Mouse (Mus musculus) G1E (cell line): Measurements from ENCODE around the gene Magi1. TPM values are rescaled to one million over a fixed set of nuclear protein-coding genes. Genes with fewer than 3 reads are reported as not detected.

ENCODE experiments used
- ATAC-seq: 2 replicates; pipeline ENCODE4 v1.8.0; 2016; ENCODE audit warnings: mild to moderate bottlenecking; ENCODE audit not compliant: insufficient number of reproducible peaks, poor library complexity, low FRiP score, severe bottlenecking; ENCODE audit errors: extremely low read depth
- DNase-seq: peaks from one replicate; pipeline ENCODE4 v3.0.0; 2012; ENCODE audit warnings: low spot score
- H3K27me3 ChIP-seq: 2 replicates; pipeline ENCODE4 v1.6.1; 2012; ENCODE audit warnings: mild to moderate bottlenecking, low read length, inconsistent platforms; ENCODE audit not compliant: insufficient read depth
- H3K36me3 ChIP-seq: replicated peaks from 2 replicates; pipeline ENCODE3; 2012; ENCODE audit warnings: mild to moderate bottlenecking, inconsistent platforms
- H3K4me1 ChIP-seq: 2 replicates; pipeline ENCODE4 v1.6.1; 2012; ENCODE audit warnings: low read depth, low read length, inconsistent platforms, mixed read lengths; ENCODE audit not compliant: insufficient read depth
- H3K4me3 ChIP-seq: 2 replicates; pipeline ENCODE4 v1.5.1; 2012; ENCODE audit warnings: low read depth, mild to moderate bottlenecking, inconsistent platforms, low read length, moderate library complexity, mixed read lengths
- H3K9me3 ChIP-seq: replicated peaks from 2 replicates; pipeline ENCODE4 v1.6.1; 2012; ENCODE audit warnings: inconsistent platforms
- CTCF ChIP-seq: IDR thresholded peaks from 2 replicates; pipeline ENCODE4 v1.5.1; 2012; ENCODE audit warnings: low read depth, low read length, inconsistent platforms, mixed read lengths
- GATA1 ChIP-seq: IDR thresholded peaks from 2 replicates; pipeline ENCODE4 v1.6.1; 2012; ENCODE audit warnings: borderline replicate concordance, low read length, inconsistent platforms, mixed read lengths
- GATA2 ChIP-seq: IDR thresholded peaks from 2 replicates; pipeline ENCODE4 v1.6.1; 2012; ENCODE audit warnings: low read depth, low read length, inconsistent platforms, borderline replicate concordance
- POLR2AphosphoS5 ChIP-seq: IDR thresholded peaks from 2 replicates; pipeline ENCODE4 v1.6.1; 2012; ENCODE audit warnings: low read depth, low read length, inconsistent platforms; ENCODE audit not compliant: insufficient replicate concordance
- TAL1 ChIP-seq: conservative IDR thresholded peaks from 2 replicates; pipeline ENCODE4 v1.6.1; 2012; ENCODE audit warnings: low read depth, low read length, inconsistent platforms, mixed read lengths
- polyA plus RNA-seq: library from polyadenylated mRNA; stranded (reverse); fragments of >175 nt; gene quantifications from 2 replicates; pipeline ENCODE4 v1.2.3, GENCODE M21; 2012
- total RNA-seq, 2 experiments: library from RNA; stranded (forward) in 1 of 2; stranded (reverse) in 1 of 2; fragments of 200-1000 nt in 1 of 2; fragments of >200 nt in 1 of 2; fragmentation: Nextera tagmentation in 1 of 2; gene quantifications; 2 replicates each; pipeline ENCODE4 v1.2.3; 2014 to 2017

The Magi1 gene
- total and polyA plus RNA-seq, 3 experiments, result 0.21 to 10.0 (median 1.6) TPM

GRCm38 (mm10) chr6:94200910-94201309 is 82.8 kb downstream of the Magi1 start:
- peaks cover 16% of the 10 kb centered on the region for H3K9me3 ChIP-seq
- H3K4me1 ChIP-seq, result peaks cover 2% of the 10 kb centered on the region; the same call in 1 of the 2 replicates
- no peak for DNase-seq
- no peaks in the 10 kb centered on the region for H3K36me3 ChIP-seq
- TF ChIP-seq CTCF (no peak), GATA2 (no peak), TAL1 (no peak), GATA1 (no peak), POLR2AphosphoS5 (no peak)
- no peak for ATAC-seq
- H3K4me3 ChIP-seq, result no peak overlapping the region
- no peaks in the 10 kb centered on the region for H3K27me3 ChIP-seq

GRCm38 (mm10) chr6:94199696-94200095 is 84.0 kb downstream of the Magi1 start:
- Histone ChIP-seq H3K4me3 (no peak overlapping the region), H3K9me3 (peaks cover 19% of the 10 kb centered on the region), H3K36me3 (no peaks in the 10 kb centered on the region), H3K4me1 (peaks cover 2% of the 10 kb centered on the region; the same call in 1 of the 2 replicates), H3K27me3 (no peaks in the 10 kb centered on the region)
- TF ChIP-seq GATA2 (no peak), GATA1 (no peak), TAL1 (no peak), POLR2AphosphoS5 (no peak), CTCF (no peak)
- ATAC-seq, result no peak
- no peak for DNase-seq

GRCm38 (mm10) chr6:94197831-94198230 is 85.9 kb downstream of the Magi1 start:
- Histone ChIP-seq H3K36me3 (no peaks in the 10 kb centered on the region), H3K4me1 (no peaks in the 10 kb centered on the region), H3K27me3 (no peaks in the 10 kb centered on the region), H3K4me3 (no peak overlapping the region), H3K9me3 (peaks cover 13% of the 10 kb centered on the region)
- ATAC-seq (no peak), DNase-seq (no peak)
- TF ChIP-seq GATA1, result no peak
- no peak for TF ChIP-seq TAL1
- TF ChIP-seq GATA2, result no peak
- TF ChIP-seq POLR2AphosphoS5, result no peak
- no peak for TF ChIP-seq CTCF

- peaks cover 10% of the 10 kb centered on the region for H3K9me3 ChIP-seq
- ATAC-seq, result no peak
- no peaks in the 10 kb centered on the region for H3K4me1 ChIP-seq
- H3K36me3 ChIP-seq, result no peaks in the 10 kb centered on the region
- no peaks in the 10 kb centered on the region for H3K27me3 ChIP-seq
- DNase-seq, result no peak
- H3K4me3 ChIP-seq, result no peak overlapping the region
- TF ChIP-seq GATA1 (no peak), TAL1 (no peak), GATA2 (no peak), CTCF (no peak), POLR2AphosphoS5 (no peak)
Observed at GRCm38 (mm10) chr6:94195303-94195911, 88.3 kb downstream of the Magi1 start.

- no peak overlapping the region for H3K4me3 ChIP-seq
- ATAC-seq (no peak), DNase-seq (no peak)
- H3K27me3 ChIP-seq, result no peaks in the 10 kb centered on the region
- TF ChIP-seq POLR2AphosphoS5 (no peak), GATA1 (no peak), CTCF (no peak), TAL1 (no peak), GATA2 (no peak)
- no peaks in the 10 kb centered on the region for H3K4me1 ChIP-seq
- H3K9me3 ChIP-seq, result peaks cover 9% of the 10 kb centered on the region
- H3K36me3 ChIP-seq, result no peaks in the 10 kb centered on the region
Observed at GRCm38 (mm10) chr6:94190830-94191229, 92.9 kb downstream of the Magi1 start.

- no peak for TF ChIP-seq GATA2
- no peak for TF ChIP-seq TAL1
- no peak for TF ChIP-seq POLR2AphosphoS5
- no peak for TF ChIP-seq GATA1
- no peak for TF ChIP-seq CTCF
- Histone ChIP-seq H3K4me1 (no peaks in the 10 kb centered on the region), H3K9me3 (peaks cover 7% of the 10 kb centered on the region), H3K36me3 (no peaks in the 10 kb centered on the region), H3K27me3 (no peaks in the 10 kb centered on the region), H3K4me3 (no peak overlapping the region)
- DNase-seq (no peak), ATAC-seq (no peak)
Observed at GRCm38 (mm10) chr6:94189379-94189778, 94.3 kb downstream of the Magi1 start.

- Histone ChIP-seq H3K27me3 (no peaks in the 10 kb centered on the region), H3K9me3 (peaks cover 10% of the 10 kb centered on the region), H3K36me3 (no peaks in the 10 kb centered on the region), H3K4me1 (no peaks in the 10 kb centered on the region), H3K4me3 (no peak overlapping the region)
- TF ChIP-seq POLR2AphosphoS5, result no peak
- TF ChIP-seq TAL1, result no peak
- no peak for TF ChIP-seq CTCF
- no peak for TF ChIP-seq GATA2
- TF ChIP-seq GATA1, result no peak
- DNase-seq, result no peak
- ATAC-seq, result no peak
Observed at GRCm38 (mm10) chr6:94186628-94187319, 96.9 kb downstream of the Magi1 start.
